Mouse (Mus musculus): ENCODE results near the gene Cdc42bpb.

- TF ChIP-seq POLR2A (IDR thresholded peaks at IDR 0.05; ENCODE audit: low read depth, low read length) (no peak), CTCF (IDR thresholded peaks at IDR 0.05; ENCODE audit: extremely low read depth, insufficient read length, insufficient replicate concordance, low read depth, low read length) (no peak)
These were observed 24.5 kb downstream of the Cdc42bpb start for GRCm38 (mm10) chr12:111353008-111353407.

All from small intestine, adult 2 months (tissue).